1 mouse cellular context compared by ENCODE assay signal in the genomic region with DNA sequence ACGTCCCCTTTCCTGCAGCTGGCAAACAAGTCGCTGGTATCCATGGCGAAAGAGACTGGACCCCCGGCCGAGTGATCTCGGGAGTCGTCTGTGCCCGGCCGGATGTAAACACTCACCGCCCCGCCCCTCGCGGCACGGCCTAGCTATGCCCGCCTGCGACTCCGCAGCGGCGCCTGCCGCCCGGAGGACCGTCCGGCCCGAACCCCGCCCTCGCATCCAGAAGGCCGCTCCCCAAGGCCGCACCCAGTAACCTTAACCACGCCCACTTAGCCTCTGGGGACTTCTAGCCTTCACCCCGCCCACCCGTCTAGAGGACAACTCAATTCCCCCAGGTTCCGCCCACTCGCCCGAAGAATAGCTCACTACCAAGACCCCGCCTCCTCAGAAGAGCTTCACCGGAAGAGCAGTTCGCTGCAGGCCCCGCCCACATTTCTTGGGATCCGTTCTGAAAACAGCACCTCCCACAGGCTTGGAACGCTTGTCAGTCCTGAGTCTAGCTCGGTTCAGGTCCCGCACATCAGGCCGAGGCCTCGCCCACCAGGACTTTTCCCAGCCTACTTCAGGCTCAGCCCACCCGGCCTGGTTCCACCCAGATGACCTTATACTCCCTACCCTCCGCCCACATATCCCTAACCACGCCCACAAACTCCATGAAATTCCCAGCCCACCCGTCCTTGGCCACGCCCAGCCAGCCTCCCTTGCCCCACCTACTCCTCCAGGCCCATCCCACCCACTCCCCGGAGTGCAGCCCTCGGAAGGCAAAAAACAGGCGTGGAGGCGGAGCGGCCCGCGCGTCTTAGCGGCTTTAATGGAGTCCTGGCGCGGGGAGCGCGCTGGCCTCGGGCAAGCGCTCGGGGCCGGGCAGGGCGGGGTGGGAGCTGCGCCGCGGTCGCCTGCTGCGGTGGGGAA.
TF ChIP-seq lines count a peak whose summit lies in the region.

A gene (minus strand): TSS at position 204 of the 909 bp plus-strand sequence.

TF ChIP-seq in MEL, 35 proteins besides CTCF, POLR2A, EP300 and RAD21 (continued from another document):
- TF ChIP-seq TCF12 (IDR thresholded peaks at IDR 0.05; ENCODE audit: low read depth, low read length) = peak; percentile 12; the same call in 1 of the 2 replicates
- TF ChIP-seq POLR2AphosphoS2 (IDR thresholded peaks at IDR 0.05; ENCODE audit: low read length) = no peak
- no peak for TF ChIP-seq ETS1 (IDR thresholded peaks at IDR 0.05; ENCODE audit: low read depth, low read length)
- TF ChIP-seq ZC3H11A (IDR thresholded peaks at IDR 0.05; ENCODE audit: low read depth, low read length) = no peak
- TF ChIP-seq MAZ (IDR thresholded peaks at IDR 0.05; ENCODE audit: low read depth, low read length) = peak; percentile 54; the same call in 1 of the 2 replicates
- TF ChIP-seq ZKSCAN1 (IDR thresholded peaks at IDR 0.05; ENCODE audit: low read depth, low read length) = no peak
- TF ChIP-seq MEF2A (IDR thresholded peaks at IDR 0.05; ENCODE audit: extremely low read depth, insufficient replicate concordance, low read depth, low read length, poor library complexity, severe bottlenecking) = no peak
- no peak for TF ChIP-seq ZNF384 (IDR thresholded peaks at IDR 0.05; ENCODE audit: low read depth, low read length)
- no peak for TF ChIP-seq NRF1 (IDR thresholded peaks at IDR 0.05; ENCODE audit: insufficient read depth, low read depth, low read length, poor library complexity, severe bottlenecking)
- TF ChIP-seq ELF1 (IDR thresholded peaks at IDR 0.05; ENCODE audit: low read depth, low read length) = peak; percentile 65; the same call in 1 of the 2 replicates
- TF ChIP-seq MYC (IDR thresholded peaks at IDR 0.05; ENCODE audit: low read depth, low read length) = no peak
- peak; percentile 4; the same call in 1 of the 2 replicates for TF ChIP-seq USF1 (IDR thresholded peaks at IDR 0.05; ENCODE audit: low read depth, low read length)
- TF ChIP-seq UBTF (IDR thresholded peaks at IDR 0.05; ENCODE audit: borderline replicate concordance, insufficient read depth, low read depth, low read length) = no peak
- no peak for TF ChIP-seq MAFK (IDR thresholded peaks at IDR 0.05; ENCODE audit: borderline replicate concordance, low read depth, low read length)
